Mouse (Mus musculus) limb, embryonic 13.5 days (tissue): ENCODE data around the gene Gm10282. TPM values are rescaled to one million over a fixed set of nuclear protein-coding genes. Genes with fewer than 3 reads are reported as not detected.

Experiments used
- ATAC-seq: fragments of 200-750 bp; cut with Nextera tagmentation; 2 replicates; pipeline ENCODE4 v1.8.0; 2017; ENCODE audit warnings: low read depth, moderate number of reproducible peaks, moderate TSS enrichment; ENCODE audit not compliant: low FRiP score
- H3K27ac ChIP-seq: fragments of 300-500 bp; sonication (generic); 2 replicates; pipeline ENCODE4 v1.5.1; 2015; ENCODE audit warnings: inconsistent platforms, mild to moderate bottlenecking, moderate library complexity
- H3K27me3 ChIP-seq: fragments of 300-500 bp; sonication (generic); 2 replicates; pipeline ENCODE4 v1.6.1; 2015; ENCODE audit warnings: mild to moderate bottlenecking, inconsistent platforms
- H3K36me3 ChIP-seq: fragments of 300-500 bp; sonication (generic); 2 replicates; pipeline ENCODE4 v1.6.1; 2015; ENCODE audit warnings: inconsistent platforms, mild to moderate bottlenecking, moderate library complexity
- H3K4me1 ChIP-seq: fragments of 300-500 bp; sonication (generic); 2 replicates; pipeline ENCODE4 v1.6.1; 2015; ENCODE audit warnings: inconsistent platforms
- H3K4me2 ChIP-seq: fragments of 300-500 bp; sonication (generic); replicated peaks from 2 replicates; pipeline ENCODE4 v1.6.1; 2015; ENCODE audit warnings: inconsistent platforms, mild to moderate bottlenecking, moderate library complexity
- H3K4me3 ChIP-seq: fragments of 300-500 bp; sonication (generic); 2 replicates; pipeline ENCODE4 v1.5.1; 2015; ENCODE audit warnings: moderate library complexity, mild to moderate bottlenecking, inconsistent platforms
- H3K9ac ChIP-seq: fragments of 300-500 bp; sonication (generic); 2 replicates; pipeline ENCODE4 v1.6.1; 2015; ENCODE audit warnings: mild to moderate bottlenecking, inconsistent platforms
- H3K9me3 ChIP-seq: fragments of 300-500 bp; sonication (generic); 2 replicates; pipeline ENCODE4 v1.6.1; 2016; ENCODE audit warnings: inconsistent platforms
- WGBS: fragments of 180-500 bp; shearing (Covaris S2); methylation state at CpG from one replicate; pipeline ENCODE4 v1.1.7; 2015; 5-methylcytosine and 5-hydroxymethylcytosine counted together
- polyA plus RNA-seq: library from polyadenylated mRNA; unstranded; fragments of >200 nt; fragmentation: Nextera tagmentation; extraction: Ambion mirVana; gene quantifications from 2 replicates; pipeline ENCODE4 v1.2.1, GENCODE M21; 2015

Gm10282 gene
- polyA plus RNA-seq, 1 experiment from 2014 or later, result 31.7 TPM

DNA sequence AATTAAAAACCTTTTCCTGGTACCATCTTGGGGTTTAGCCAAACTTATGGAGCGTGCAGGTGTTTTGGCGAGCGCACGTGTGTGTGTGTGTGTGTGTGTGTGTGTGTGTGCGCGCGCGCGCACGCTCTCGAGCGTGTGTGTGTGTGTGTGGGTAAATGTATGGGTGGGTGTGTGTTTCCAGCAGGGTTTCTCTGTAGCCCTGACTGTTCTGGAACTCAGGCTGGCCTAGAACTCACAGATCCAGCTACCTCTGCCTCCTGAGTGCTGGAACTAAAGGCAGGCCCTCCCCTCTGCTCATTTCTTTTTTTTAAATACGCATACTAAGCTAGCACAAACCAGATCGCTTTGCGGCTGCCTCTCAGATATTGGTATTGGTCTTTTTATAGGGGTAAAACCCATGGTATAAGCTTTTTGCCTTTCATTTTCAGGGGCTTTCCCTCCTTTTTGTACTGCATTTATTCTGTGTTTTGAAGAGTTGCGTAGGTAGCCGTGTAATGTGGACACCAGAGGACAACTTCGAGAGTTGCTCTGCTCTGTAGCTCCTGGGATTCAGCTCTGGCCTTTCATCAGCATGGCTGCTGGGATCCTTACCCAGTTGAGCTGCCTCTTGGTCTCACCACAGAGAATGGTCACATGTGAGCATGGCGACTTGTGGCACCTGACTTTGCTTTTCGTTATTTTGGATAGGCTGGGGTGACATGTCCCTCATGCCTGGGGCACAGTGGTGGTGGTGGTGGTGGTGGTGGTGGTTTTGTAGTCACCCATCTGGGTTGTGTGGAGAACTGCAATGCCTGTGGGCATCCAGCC lies 16.8 kb upstream of the Gm10282 start:
- no peak for ATAC-seq
- Histone ChIP-seq H3K27ac (no peak overlapping the region), H3K4me1 (peaks cover 23% of the 10 kb centered on the region), H3K9me3 (no peaks in the 10 kb centered on the region), H3K4me2 (peak overlapping the region; percentile 90), H3K9ac (no peak overlapping the region; the same call in 1 of the 2 replicates), H3K27me3 (peaks cover 53% of the 10 kb centered on the region), H3K36me3 (no peaks in the 10 kb centered on the region), H3K4me3 (peak overlapping the region; percentile 63)
- 84% methylated on average over 20 of the region's 20 CpGs for WGBS

DNA sequence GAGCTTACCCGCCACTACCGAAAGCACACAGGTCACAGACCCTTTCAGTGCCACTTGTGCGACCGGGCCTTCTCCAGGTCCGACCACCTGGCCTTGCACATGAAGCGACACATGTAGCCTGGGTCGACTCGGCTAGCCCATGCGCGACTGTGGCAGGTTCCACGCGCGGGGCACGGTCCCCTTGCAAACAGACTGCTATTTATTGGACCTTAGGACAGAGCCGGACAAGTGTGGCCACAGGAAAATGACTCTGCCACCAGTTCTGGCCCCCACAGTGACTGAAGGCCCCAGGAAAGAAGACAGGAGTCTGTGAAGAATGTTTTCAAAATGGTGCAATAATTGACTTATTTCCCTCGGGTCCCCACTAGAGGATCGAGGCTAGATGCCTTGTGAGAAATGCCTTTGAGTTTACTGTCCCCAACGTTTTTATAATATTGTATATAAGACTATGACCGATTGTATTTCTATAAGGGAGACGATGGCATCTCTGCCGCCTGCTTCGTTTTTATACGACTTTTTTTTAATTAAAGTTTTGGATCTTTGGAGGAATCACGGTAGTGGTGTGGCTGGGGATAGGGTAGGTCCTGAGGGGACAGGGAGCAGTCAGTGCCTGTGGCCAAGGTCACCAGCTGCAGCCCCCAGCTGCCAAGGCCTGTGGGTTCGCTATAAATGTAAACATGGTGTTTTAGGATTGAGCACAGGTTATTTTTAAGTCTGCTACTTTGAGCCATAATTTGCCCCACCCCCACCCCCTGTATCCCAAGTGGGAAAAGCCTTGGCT lies 15.9 kb upstream of the Gm10282 start:
- peak overlapping the region; percentile 90 for H3K4me2 ChIP-seq

DNA sequence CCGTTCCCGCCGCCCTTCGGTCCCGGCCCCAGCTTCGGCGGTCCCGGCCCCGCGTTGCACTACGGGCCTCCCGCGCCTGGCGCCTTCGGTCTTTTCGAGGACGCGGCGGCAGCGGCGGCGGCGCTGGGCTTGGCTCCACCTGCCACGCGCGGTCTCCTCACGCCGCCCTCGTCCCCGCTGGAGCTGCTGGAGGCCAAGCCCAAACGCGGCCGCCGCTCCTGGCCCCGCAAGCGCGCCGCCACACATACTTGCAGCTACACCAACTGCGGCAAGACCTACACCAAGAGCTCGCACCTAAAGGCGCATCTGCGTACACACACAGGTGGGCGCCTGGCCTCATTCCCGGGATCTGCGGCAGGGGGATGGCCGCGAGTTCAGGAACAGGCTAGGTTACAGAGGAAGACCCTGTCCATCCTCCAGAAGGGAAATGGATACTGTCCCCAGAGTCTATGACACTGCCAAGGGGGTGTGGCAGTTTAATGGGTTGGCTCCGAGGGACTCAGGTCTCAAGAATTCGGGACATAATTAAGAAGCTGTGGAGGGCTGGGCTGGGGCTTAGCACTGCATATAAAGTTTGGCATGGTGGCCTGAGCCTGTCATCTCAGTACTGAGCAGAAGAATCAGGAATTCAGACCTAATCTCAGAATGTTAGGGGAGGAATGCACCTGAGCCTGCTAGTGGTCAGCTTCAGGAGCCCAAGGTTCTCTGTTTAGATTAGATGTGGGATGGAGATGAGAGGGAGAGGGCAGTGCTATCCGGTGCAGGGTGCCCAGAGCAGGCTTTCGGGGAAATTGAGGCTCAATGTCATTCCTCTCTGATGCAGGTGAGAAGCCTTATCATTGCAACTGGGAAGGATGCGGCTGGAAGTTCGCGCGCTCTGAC lies 15.1 kb upstream of the Gm10282 start:
- H3K9ac ChIP-seq, result peak overlapping the region; percentile 74
- H3K27me3 ChIP-seq, result peaks cover 53% of the 10 kb centered on the region
- peaks cover 23% of the 10 kb centered on the region for H3K4me1 ChIP-seq
- ATAC-seq, result no peak
- no peaks in the 10 kb centered on the region for H3K36me3 ChIP-seq
- H3K4me2 ChIP-seq, result peak overlapping the region; percentile 90
- H3K9me3 ChIP-seq, result no peaks in the 10 kb centered on the region
- 8% methylated on average over 40 of the region's 55 CpGs for WGBS
- peak overlapping the region; percentile 63 for H3K4me3 ChIP-seq
- no peak overlapping the region for H3K27ac ChIP-seq

More for the DNA sequence above, 15.9 kb upstream of the Gm10282 start:
- H3K9me3 ChIP-seq, result no peaks in the 10 kb centered on the region
- H3K9ac ChIP-seq, result peak overlapping the region; percentile 74
- H3K36me3 ChIP-seq, result no peaks in the 10 kb centered on the region
- whole genome bisulfite sequencing, result 58% methylated on average over 25 of the region's 25 CpGs
- H3K27me3 ChIP-seq, result peaks cover 53% of the 10 kb centered on the region
- ATAC-seq, result no peak
- peak overlapping the region; percentile 63 for H3K4me3 ChIP-seq
- peaks cover 23% of the 10 kb centered on the region for H3K4me1 ChIP-seq
- H3K27ac ChIP-seq, result no peak overlapping the region

- peak overlapping the region; percentile 63 for H3K4me3 ChIP-seq
- peak overlapping the region; percentile 90 for H3K4me2 ChIP-seq
- peaks cover 23% of the 10 kb centered on the region for H3K4me1 ChIP-seq
- WGBS, result under 1% methylated on average over 44 of the region's 48 CpGs
- no peak; the same call in 1 of the 2 replicates for ATAC-seq
- H3K27me3 ChIP-seq, result peaks cover 53% of the 10 kb centered on the region
- peak overlapping the region; percentile 74 for H3K9ac ChIP-seq
- no peaks in the 10 kb centered on the region for H3K36me3 ChIP-seq
- H3K9me3 ChIP-seq, result no peaks in the 10 kb centered on the region
- H3K27ac ChIP-seq, result 0 out of 2 replicates have a peak overlapping the region, but pooled peaks have one; percentile 22
These were observed 14.3 kb upstream of the Gm10282 start for GRCm38 (mm10) chr8:72319397-72319796.

DNA sequence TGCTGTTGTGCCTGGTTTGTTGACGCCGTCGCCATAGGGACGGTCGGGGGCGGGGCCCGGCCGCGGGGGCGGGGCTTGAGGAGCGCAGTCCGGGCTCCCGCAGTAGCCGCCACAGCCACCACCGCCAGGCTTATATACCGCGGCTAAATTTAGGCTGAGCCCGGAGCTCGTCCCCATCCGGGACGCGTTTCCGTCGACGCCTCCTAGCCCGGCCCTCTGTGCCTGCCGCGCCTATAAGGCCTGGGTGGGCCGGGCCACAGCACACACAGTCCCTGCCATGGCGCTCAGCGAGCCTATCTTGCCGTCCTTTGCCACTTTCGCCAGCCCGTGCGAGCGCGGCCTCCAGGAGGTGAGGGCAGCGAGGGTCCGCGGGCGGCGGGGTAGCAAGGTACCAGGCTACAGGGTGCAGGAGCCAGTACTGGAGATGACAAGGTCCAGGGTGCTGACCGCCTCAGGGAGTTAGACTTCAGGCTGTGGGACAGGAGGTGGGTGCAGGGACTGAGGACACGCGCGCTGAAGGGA lies 13.8 kb upstream of the Gm10282 start, which contains the start of gene Klf2:
Klf2 (plus strand) TSS at position 233 of the 522 bp plus-strand sequence.
- Histone ChIP-seq H3K36me3 (no peaks in the 10 kb centered on the region), H3K4me2 (peak within 1 kb of the TSS; percentile 90), H3K9me3 (no peaks in the 10 kb centered on the region), H3K27me3 (peaks cover 53% of the 10 kb centered on the region), H3K27ac (0 out of 2 replicates have a peak within 1 kb of the TSS, but pooled peaks have one; percentile 22), H3K9ac (peak within 1 kb of the TSS; percentile 74), H3K4me1 (peaks cover 23% of the 10 kb centered on the region), H3K4me3 (peak within 1 kb of the TSS; percentile 63)
- WGBS, result under 1% methylated on average over 44 of the region's 46 CpGs
- ATAC-seq, result peak; percentile 98

GRCm38 (mm10) chr8:72317741-72318301 lies 12.8 kb upstream of the Gm10282 start:
- Histone ChIP-seq H3K36me3 (no peaks in the 10 kb centered on the region), H3K4me2 (no peak overlapping the region), H3K9me3 (no peaks in the 10 kb centered on the region), H3K9ac (no peak overlapping the region), H3K4me3 (no peak overlapping the region), H3K4me1 (peaks cover 23% of the 10 kb centered on the region), H3K27me3 (peaks cover 49% of the 10 kb centered on the region), H3K27ac (no peak overlapping the region)
- WGBS, result 53% methylated on average over 5 of the region's 5 CpGs
- no peak for ATAC-seq

- 47% methylated on average over 10 of the region's 10 CpGs for WGBS
- Histone ChIP-seq H3K27me3 (peaks cover 33% of the 10 kb centered on the region), H3K27ac (no peak overlapping the region), H3K36me3 (no peaks in the 10 kb centered on the region), H3K4me1 (peaks cover 16% of the 10 kb centered on the region), H3K4me2 (no peak overlapping the region), H3K9me3 (no peaks in the 10 kb centered on the region), H3K9ac (no peak overlapping the region), H3K4me3 (no peak overlapping the region)
- no peak for ATAC-seq
These were observed 11.1 kb upstream of the Gm10282 start for GRCm38 (mm10) chr8:72316053-72316695.

DNA sequence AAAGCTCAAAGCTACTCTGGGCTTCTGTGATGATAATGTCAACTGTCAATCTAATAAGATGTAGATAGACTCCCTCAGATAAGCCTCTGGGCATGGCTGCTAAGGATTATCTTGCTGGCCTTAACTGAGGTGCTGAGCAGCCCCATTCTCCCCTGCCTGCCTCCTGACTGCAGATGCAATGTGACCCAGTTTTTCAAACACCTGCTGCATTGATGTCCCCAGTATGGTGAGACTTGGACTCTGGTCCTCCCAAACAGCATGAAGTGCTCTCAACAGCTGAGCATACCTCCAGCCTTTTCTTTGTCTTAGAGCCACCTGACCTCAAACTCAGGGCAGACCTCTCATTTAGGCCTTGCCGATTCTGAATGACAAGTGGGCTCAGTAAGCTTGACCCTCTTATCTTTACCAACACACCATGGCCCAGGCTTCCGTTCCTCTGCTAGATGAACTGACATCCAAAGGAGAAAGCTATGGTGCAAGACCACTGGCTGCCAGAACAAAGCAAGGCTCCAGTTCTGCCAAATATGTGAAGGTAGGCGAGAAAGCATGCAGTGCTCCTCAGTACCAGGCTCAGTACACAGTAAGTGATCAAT lies 8.0 kb upstream of the Gm10282 start:
- no peaks in the 10 kb centered on the region for H3K36me3 ChIP-seq
- no peak overlapping the region for H3K27ac ChIP-seq
- no peak overlapping the region for H3K4me2 ChIP-seq
- H3K27me3 ChIP-seq, result peaks cover 8% of the 10 kb centered on the region
- no peak overlapping the region for H3K9ac ChIP-seq
- H3K4me1 ChIP-seq, result 0 out of 2 replicates have a peak, but pooled peaks cover 3% of the 10 kb centered on the region
- no peak overlapping the region for H3K4me3 ChIP-seq
- no peak for ATAC-seq
- H3K9me3 ChIP-seq, result no peaks in the 10 kb centered on the region
- whole genome bisulfite sequencing, result 78% methylated on average over 3 of the region's 3 CpGs

DNA sequence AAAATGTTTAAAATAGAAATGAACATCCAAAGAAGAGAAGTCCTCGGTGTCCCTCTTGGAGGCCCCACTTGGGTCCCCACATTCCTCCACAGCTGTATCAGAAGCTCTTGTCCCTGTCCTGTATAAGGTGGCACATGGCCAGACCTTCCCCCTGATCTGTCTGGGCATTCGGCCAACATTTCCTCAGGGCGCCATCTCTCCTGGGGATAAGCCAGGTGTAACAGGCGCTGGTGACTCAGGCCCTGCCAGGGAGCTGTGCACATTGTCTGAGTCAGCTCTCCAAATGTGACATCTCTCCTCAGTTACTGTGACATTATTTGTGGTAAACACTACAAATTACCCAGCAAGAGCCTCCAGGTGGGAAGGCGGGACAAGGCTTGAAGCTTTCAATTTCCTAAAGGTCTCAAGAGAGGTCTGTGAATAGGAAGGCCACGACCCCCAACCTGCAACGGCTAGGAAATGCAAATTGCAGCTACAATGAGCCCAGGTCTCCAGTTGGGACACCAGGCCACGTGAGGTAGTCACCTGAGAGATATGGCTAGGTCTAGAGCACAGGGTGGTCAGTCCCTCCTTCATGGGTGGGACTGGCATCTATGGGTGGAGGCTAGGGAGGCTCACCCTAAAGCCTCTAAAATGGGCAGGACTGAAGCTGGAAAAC lies 5.9 kb upstream of the Gm10282 start:
- Histone ChIP-seq H3K9me3 (no peaks in the 10 kb centered on the region), H3K4me3 (no peak overlapping the region), H3K27ac (no peak overlapping the region), H3K9ac (no peak overlapping the region), H3K27me3 (peaks cover 5% of the 10 kb centered on the region; the same call in 1 of the 2 replicates), H3K36me3 (no peaks in the 10 kb centered on the region), H3K4me1 (0 out of 2 replicates have a peak, but pooled peaks cover 3% of the 10 kb centered on the region), H3K4me2 (no peak overlapping the region)
- no peak for ATAC-seq
- WGBS, result 52% methylated on average over 8 of the region's 8 CpGs

DNA sequence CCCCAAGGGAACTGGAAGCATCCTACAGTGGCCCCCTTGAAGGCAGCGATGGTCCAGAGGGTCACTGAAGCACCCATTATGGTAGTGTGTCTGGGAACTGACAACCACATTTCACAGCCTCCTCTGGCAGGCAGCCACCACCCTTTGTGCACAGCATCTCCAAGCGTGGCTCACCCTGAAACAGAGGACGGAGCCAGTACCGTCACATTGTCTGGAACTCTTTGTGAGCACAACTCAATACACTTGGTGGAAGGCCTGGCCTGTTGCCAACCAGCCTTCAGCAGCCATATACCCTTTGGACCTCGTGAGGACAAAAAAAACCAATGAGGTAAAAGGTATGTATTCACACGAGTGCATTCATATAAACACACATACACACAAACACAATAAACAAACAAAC lies 3.2 kb upstream of the Gm10282 start:
- WGBS, result 68% methylated on average over 6 of the region's 6 CpGs
- no peak for ATAC-seq

More for the DNA sequence above, 3.2 kb upstream of the Gm10282 start:
- Histone ChIP-seq H3K36me3 (no peaks in the 10 kb centered on the region), H3K4me3 (no peak overlapping the region), H3K4me1 (peaks cover 8% of the 10 kb centered on the region), H3K27me3 (peaks cover 5% of the 10 kb centered on the region; the same call in 1 of the 2 replicates), H3K9ac (no peak overlapping the region), H3K27ac (no peak overlapping the region), H3K4me2 (no peak overlapping the region), H3K9me3 (no peaks in the 10 kb centered on the region)
